Mouse (Mus musculus): ENCODE results near the gene Tmem174.

The Tmem174 gene

DNA sequence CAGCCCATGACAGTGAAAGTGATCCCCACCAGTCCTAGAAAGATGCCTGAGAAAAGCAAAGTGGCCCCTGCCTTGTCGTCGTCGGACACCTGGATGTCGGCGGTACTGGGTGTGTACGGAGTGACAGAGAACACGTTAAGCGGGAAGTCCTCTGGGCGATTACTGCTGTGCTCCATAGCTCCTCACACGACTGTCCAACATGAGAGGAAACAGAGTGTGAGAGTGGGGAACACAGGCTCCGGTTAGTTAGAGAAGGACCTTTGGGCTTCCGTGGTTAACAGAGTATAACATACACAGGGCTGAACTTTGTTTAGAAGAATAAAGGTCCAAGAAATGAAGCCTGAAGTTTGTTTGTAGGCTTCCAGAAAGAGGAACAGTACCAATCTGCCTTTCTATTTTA lies at the start of gene Tmem174:
Tmem174 (minus strand) TSS at position 266 of the 400 bp plus-strand sequence.
- no peak for DNase-seq

DNA sequence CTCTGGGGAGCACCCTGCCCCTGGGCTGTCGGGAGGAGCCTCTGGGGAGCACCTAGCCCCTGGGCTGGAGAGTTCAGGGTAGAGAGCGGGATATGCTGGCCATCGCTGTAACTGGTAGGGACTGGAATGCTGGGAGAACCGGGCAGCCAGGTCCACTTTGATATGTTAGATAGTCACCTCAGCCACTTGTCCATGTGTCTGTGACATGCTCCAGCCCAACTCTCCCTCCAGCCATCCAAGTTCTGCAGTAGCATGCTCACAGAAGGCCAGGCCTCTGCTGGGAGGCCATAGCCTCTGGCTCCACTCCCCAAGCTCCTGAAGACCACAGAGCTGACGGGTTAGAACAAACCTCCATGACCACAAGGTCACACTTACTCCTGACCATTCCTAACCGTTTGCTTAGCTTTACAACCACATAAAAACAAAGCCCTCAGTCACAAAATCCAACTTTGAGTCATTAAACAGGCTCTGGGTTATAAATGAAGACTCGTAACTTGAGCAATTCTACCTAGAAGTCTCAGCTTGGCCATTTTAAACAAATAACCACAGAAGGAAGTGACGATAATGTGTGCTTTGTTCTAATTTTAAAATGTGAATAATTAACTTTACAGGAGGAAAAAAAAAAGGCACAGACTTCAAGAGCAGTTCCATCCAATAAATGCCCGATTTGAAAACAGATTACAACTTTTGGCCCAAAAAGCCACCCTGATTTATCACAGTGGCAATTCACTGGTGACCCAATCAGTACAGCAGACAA lies 47.1 kb upstream of the Tmem174 start:
- DNase-seq = peak; percentile 35

DNA sequence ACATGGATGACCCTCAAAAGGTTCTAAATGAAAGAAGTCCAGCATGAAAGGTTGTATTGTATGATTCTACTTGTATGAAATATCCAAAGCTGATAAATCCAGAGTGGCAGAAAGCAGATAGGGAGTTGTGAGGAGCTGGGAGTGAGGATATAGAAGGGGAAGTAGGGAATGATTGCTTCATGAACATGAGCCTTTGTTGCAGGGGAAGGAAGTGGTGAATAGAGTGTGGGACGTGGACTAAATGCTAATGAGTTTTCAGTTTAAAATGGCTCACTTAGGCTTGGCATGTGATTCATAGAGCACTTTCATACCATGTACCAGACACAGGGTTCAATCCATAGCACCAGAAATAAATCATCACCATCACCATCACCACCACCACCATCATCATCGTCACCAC lies 46.2 kb upstream of the Tmem174 start:
- peak; percentile 34 for DNase-seq

DNA sequence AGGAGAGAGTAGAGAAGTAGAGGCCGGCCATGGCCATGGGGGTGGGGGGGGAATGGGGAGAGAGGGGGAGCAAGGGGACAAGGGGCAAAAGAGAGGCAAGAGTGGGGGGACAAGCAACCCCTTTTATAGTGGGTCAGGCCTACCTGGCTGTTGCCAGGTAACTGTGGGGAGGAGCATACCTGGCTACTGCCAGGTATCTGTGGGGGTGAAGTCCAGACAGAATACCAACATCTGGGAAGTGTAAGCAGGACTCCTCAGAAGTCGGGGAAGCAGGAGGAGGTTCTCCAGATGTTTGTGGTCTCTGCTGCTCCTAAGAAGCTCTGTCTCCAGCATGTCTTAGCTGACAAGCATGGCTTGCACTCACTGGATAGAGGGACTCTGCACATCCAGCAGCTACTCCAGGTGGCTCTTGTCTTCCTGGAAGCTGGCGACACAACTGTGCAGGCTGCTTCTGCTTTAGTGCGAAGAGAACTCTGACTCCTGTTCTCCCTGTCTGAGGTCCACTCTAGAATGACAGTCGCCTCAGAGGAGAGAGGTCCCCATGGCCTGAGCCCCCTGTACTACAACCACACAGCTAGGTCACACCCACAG lies 43.4 kb upstream of the Tmem174 start:
- DNase-seq = peak; percentile 88

DNA sequence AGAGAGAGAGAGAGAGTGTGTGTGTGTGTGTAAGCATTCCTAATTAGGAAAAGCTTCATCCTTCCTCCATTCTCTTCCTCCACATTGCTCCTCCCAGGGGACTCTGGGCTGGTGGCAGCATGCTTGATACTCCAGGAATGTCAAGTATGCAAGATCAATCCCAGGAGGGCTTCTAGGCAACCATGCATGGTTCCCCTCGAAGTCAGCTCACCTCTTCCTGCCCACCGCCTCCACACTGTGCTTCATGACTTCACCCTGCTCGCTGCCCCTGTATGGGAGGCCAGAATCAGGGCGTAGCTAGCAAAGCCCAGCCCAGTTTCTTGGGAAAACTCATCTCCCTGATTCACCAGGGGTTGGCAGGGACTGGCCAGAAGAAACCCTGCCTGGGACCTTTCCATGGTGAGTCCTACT lies 42.4 kb upstream of the Tmem174 start:
- peak; percentile 79 for DNase-seq

DNA sequence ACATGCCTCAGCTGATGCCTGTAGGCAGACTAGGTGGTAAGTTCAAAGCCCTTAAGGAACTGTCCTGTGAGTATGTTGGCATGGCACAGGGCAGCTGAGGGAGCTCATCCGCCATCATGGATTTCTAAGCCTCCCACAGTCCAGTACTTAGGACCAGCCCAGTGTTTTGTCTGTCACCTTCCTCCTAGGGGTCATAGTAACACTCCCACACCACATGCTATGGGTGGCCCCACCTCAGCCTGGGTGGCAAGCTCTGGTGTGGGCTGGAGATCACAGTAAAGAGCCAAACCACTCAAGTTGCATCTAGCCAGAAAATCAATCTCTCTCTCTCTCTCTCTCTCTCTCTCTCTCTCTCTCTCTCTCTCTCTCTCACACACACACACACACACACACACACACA lies 42.0 kb upstream of the Tmem174 start:
- DNase-seq = no peak

DNA sequence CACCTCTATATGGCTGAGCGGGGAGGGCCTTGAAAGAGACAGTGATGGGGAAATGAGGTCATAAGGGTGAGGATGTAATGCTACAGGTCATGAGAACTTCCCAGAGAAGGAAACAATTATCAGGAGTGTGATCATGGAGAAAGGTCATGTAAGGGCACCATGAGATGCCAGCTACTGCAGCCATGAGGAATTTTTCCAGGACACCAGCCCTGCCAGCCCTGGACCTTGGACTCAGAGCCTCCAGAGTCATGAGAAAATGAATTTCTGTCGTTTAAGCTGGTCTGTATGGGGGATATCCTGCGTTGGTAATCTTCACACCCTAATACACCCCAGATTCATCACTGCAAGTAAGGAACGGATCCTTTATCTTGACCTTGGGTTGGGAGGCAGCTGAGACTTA lies 36.7 kb upstream of the Tmem174 start:
- peak; percentile 60 for DNase-seq

DNA sequence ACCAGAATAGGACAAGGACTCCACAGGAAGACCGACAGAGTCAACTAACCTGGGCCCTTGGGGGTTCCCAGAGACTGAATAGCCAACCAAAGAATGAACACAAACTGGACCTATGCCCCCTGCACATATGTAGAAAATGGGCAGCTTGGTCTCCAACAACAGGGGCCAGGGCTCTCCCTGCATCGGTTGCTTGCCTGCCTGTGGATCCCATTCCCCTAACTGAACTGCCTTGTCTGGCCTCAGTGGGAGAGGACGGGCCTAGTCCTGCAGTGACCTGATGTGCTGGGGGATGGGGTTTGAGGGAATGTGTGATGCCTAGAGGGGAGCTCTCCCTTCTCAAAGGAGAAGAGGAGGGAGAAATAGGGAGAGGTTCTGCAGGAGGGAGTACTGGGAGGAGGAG lies 32.1 kb upstream of the Tmem174 start:
- peak; percentile 54 for DNase-seq

DNA sequence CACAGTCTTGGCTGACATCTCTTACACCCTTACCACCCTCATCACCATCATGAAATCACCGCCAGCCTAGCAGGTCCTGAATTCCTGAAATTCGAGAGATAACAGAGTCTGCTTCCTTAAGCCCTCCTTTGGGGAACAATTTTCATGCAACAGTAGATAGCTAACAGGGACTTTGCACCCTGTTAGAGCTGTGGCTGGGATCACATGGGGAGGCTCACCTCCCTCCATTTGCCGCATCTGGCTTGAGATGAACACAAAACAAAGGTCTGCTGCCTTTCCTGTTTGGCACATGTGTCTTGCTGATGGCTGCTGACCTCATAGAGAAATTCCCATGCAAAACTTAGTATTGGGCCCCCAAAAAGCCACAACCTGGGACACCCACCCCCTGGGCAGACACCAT lies 30.1 kb upstream of the Tmem174 start:
- DNase-seq = peak; percentile 93

DNA sequence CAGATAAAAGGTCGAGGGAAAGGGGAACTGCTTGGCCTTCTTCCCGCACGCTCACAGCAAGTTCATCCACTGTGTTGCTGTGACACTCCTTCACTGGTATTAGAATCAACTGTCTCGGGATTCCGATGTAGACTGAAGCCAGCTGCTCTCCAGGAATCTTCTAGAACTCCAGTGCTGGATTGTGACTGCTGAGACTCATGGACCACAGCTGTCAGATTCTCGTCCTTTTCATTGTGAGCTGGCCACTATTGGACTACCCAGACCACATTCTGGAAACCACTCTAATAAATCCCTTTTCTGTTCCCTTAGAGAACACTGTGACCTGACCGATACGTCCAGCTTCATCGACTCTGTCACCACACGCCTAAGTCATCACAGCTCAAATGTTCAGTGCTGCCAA lies 28.0 kb upstream of the Tmem174 start:
- DNase-seq = peak; percentile 93

DNA sequence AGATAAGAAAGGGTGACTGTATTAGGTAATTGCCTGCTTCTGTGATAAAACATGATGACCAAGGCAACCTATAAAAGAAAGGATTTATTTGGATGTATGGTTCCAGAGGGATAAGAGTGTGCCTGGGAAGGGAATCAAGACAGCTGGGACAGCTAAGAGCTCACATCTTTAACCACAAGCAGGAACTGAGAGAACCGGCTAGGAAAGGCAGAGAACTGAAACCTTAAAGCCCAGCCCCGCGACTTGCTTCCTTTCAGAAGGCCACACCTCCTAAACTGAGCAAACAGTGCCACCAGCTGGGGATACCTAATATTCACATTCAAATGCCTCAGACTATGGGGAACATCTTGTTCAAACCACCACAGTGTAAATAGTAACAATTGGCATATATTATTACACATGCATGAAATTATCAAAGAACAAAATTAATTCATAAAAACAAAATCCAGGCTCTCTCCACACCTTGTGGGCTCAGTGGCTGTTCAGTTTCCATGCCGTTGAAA lies 25.0 kb upstream of the Tmem174 start:
- DNase-seq = peak; percentile 64

DNA sequence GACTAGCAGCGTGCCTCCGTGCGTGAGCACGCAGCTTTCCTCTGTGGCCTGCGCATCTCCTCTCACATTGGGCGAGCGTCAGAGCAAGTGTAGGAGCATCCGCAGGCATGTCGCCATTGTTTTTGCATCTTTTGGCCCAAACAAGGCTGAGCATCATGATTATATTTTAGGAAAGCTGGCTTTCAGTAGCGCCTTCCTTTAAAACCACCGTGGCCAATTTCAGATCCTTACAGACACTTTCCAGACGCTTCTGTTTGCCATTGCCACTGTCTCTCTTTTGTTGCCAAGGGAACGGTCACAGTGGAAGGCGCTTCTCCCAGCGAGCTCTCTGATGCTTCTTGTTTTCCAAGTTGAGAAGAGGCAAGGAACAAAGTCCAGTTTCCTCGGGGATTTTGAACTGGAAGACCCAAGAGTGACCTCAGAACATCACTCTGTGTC lies 18.8 kb upstream of the Tmem174 start:
- peak; percentile 90 for DNase-seq

DNA sequence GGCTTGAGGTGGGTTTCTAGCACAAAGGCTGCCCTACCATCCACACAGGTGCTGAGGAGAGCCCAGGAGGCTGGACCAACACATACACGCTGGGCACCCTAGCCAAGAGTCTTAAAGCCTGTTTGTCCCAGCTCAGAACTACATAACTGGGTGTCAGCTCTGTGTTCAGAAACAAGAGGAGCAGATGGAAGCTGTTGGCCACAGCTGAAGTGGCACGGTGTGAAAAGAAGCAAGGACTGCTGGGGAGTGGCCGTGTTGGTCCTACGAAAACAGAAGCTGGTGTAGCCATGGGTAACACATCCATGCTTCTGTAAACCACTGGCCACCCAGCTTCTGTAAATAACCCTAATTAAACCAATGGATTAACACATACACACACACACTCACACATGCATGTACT lies 18.1 kb upstream of the Tmem174 start:
- DNase-seq = peak; percentile 86

DNA sequence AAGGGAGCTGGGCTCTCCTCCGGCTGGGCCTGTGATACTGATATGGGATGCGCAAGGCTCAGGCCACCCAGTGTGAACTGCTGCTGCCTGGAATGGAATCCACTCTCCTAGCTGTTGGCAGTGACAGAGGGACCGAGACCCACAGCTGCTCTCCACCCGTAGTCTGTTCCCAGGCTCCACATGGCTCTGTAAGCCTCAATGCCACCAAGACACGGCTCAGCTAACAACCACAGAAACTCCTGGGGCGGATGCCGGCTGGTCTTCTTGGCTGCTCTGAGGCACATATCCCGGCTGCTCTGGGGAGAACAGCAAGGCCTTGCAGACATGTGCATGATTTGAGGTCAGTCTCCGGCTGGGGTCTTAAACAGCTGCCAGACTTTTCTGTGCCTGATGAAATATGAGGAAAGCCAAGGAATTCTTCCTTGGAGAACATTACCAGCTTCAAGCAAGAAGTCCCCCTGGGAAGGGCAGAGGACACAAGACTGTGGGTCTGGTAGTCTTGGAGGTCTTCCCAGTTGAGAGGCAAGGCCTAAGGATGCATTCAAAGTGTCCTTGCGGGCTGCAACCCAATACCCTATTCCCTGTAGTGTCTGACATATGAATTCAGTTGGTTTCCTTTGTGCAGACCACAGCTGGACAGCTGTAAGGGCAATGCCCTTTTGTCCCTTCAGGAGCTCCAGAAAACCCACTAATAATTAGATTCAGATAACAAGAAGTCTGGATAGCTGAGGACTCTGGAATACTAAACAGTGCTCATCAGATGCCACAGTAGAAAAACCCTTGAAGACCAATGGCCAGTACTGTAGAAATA lies 17.1 kb upstream of the Tmem174 start:
- DNase-seq = peak; percentile 99

DNA sequence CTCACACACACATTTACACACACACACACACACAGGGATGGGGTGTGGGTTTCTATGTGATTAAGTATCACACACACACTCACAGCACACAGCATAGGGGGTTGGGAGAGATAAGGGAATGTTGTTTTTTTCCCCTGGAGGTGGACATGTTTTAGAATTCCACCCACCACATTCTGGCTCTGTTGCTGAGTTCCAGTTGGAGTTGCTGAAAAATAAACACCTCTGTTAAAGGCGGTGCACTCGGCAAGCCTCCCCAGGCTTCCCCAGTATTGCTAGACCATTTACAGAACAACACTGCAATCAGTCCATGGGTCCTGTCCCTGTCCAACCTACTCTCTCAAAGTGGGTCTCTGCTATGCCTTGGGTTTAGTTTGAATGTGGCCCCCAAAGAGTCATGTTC lies 15.0 kb upstream of the Tmem174 start:
- DNase-seq = peak; percentile 68

DNA sequence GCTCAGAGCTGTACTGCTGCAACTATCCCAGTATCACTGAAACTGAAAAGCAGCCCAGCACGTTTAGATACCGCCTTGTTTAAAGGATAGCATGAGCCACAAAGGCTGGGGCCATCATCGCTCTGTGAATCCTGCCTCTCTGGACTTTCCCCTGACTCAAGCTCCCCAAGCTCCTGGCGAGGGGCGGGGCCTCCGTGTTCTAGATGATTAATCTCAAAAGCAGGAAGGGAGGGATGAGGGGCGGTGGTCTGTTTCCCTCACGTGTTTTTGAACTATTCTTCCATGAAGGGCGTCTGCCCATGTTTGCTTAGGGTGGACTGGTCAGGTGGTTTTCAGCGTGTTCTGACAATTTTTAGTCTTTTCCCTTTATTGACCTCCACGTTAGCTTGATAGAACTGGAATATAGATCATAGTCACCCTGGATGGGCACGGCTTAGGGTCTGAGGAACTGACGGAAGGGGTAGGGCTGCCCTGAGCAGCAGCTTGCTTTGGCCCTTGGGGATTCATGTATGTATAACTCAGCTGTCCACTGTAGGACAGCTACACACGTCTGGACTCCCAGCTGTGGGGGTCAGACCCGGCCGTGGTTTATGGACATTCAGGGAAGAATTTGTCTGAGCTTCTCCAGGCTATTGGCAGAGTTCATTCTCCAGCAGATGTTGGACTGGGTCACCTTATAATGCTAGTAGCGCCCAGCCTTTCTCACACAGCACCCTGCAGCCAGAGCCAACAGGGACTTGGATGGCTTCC lies 14.2 kb upstream of the Tmem174 start:
- peak; percentile 90 for DNase-seq

DNA sequence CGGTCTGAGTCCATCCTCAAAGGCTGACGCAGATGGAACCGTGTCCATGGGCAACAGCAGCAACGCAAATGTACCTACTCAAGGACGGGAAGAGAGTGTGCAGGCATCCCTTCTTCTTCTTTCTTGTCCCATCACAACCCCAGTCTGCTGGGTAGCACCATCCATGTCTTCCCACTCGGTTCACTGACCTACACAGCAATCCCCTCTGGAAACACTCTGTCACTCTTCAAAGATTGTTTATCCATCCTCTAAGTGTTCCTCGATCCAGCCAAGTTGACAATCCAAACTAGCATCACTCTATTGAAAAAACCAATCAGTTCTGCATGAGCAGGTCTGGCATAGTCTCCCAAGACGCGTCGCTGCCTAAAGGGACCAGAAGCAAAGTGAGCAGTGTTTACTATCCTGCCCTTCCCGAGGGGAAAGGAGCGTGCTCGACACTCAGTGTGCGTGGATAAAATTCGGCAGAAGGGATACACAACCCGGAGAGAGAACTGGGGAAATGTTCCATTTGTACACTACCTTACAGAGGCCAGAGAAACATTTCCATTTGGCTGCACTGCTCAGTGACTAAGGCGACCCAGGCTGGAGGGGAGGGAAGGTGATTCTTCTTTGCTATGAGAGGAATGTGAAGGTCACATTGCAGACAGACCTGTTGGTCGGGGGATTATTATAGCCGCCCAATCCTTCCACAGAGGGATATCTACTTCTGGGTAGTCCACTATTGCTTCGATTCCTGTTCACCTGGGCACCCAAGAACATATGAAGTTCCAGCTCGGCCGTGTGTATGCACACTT lies 10.8 kb upstream of the Tmem174 start:
- no peak for DNase-seq

DNA sequence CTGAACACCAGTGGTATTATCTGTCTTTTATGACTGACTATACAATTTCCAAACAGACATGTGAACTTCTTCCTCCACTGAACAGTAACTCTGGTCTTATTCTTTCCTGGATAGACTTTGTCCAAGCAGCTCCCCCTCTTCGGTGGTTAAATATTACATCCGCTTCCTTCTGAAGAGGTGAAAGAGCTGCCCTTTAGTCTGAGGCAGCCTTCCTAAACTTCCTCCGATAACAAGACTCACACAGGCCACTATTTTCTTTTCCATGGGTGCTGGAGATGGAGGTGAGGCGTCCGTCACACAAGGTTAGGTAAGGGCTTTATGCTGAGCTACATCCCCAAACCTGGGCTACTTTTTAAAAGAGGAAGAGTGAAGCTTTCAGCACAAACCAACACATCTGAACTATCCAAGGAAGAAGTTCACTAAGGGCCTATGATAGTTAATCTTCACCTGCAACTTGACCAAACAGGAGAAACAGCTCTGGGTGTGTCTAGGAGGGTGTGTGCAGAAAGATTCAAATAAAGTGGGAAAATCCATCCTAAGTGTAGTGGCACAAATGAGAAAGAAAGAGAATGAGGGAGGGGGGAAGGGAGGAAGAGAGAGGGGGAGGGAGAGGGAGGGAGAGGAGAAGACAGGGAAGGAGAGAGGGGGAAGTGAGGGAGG lies 1.4 kb upstream of the Tmem174 start:
- DNase-seq = no peak

DNA sequence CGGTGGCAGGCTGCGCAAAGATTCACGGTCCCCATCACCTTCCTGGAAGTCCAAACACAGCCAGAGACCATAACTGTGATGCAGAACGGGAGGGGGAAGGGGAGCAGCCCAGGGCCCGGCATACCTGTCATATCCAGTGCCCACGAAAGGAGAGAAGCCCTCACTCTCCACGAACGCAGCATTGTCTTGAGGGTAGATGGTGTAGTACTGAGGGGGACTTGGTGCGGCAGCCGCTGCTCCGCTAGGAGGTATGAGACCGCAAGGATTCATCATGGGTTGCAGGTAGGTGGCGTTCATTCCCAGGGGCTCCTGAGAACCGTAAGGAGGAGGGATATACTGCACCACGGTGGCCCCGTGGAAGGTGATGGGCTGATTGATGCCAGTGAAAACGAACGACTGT lies 639 bp downstream of the Tmem174 start:
- peak; percentile 64 for DNase-seq

DNA sequence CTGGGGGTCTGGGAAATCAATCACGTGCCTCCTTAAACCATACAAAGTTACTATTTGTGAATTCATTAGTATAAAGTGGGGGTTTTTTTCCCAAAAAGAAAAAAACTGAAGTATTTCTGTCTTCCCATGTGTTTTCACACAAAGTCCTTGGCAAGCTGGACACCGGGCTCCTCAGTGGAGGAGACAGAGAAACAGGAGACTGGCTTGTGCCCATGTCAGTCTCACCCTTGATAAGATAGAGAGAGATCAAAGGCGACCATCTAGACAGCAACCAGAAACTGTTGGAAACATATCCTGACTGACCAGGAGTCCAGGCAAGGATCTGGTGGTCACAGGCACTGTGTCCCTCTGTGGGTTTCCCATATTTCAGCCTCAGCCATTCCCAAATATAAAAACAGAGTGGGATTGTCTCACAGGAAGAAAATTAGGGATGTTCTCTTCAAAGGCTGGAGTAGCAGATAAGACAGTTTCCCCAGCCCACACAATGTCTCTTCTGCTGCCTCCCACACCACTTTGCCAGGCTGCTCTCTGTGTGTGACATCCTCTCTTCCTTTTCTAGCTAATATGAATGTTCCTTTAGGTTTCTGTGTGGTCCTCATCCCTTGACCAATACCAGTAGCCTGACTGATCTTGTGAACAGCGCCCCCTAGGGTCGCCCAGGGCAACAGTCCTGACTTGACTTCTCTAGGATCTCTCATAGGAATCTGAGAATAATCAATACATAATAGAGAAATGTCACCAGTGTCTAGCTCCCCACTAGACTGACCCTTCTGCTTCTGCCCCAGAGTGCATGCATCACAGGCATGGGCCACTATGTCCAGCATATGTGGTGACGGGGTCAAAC lies 3.3 kb downstream of the Tmem174 start:
- peak; percentile 84 for DNase-seq

Measured in heart, adult 11 months (tissue).